Mouse (Mus musculus) ES-E14 (cell line): ENCODE results near the gene Tbc1d8. TPM values are rescaled to one million over a fixed set of nuclear protein-coding genes. Genes with fewer than 3 reads are reported as not detected.

Experiments
- DNase-seq: peaks from one replicate; pipeline ENCODE4 v3.0.0-alpha.2; 2013; ENCODE audit warnings: low read depth, low spot score
- H3K27ac ChIP-seq: 2 replicates; pipeline ENCODE4 v1.5.1; 2012; ENCODE audit warnings: low read depth, mild to moderate bottlenecking, low read length, moderate library complexity, mixed read lengths; ENCODE audit not compliant: poor library complexity, insufficient read depth, severe bottlenecking
- H3K36me3 ChIP-seq: 2 replicates; pipeline ENCODE4 v1.6.1; 2012; ENCODE audit warnings: mild to moderate bottlenecking, low read length, moderate library complexity, mixed read lengths; ENCODE audit not compliant: control insufficient read depth, poor library complexity, insufficient read depth, severe bottlenecking
- H3K4me1 ChIP-seq, 2 experiments: fragments of 150-350 bp in 1 of 2; sonication (generic) in 1 of 2; 2 replicates each; pipeline ENCODE4 v1.6.1; 2012; ENCODE audit warnings: low read length in 2 of 2, mild to moderate bottlenecking in 1 of 2, mixed read lengths in 1 of 2; ENCODE audit not compliant: control insufficient read depth in 2 of 2, insufficient read depth in 2 of 2, poor library complexity in 1 of 2
- H3K4me3 ChIP-seq, 2 experiments: fragments of 150-350 bp in 1 of 2; sonication (generic) in 1 of 2; 2 replicates each; pipeline ENCODE4 v1.5.1; 2012; ENCODE audit warnings: low read length in 2 of 2, low read depth in 1 of 2, mild to moderate bottlenecking in 1 of 2, mixed read lengths in 1 of 2; ENCODE audit not compliant: insufficient read depth in 1 of 2, poor library complexity in 1 of 2, severe bottlenecking in 1 of 2
- H3K9ac ChIP-seq: 2 replicates; pipeline ENCODE4 v1.6.1; 2012; ENCODE audit warnings: low read depth, mild to moderate bottlenecking, low read length, mixed read lengths; ENCODE audit not compliant: poor library complexity, insufficient read depth, severe bottlenecking
- H3K9me3 ChIP-seq: fragments of 150-350 bp; sonication (generic); 2 replicates; pipeline ENCODE4 v1.6.1; 2012; ENCODE audit warnings: low read depth, mild to moderate bottlenecking, low read length; ENCODE audit not compliant: control insufficient read depth, insufficient read depth
- CHD2 ChIP-seq: IDR thresholded peaks from 2 replicates; pipeline ENCODE4 v1.6.1; 2014; ENCODE audit warnings: mild to moderate bottlenecking, low read depth, low read length, inconsistent platforms
- HCFC1 ChIP-seq: IDR thresholded peaks from 2 replicates; pipeline ENCODE4 v1.6.1; 2012; ENCODE audit warnings: low read length, inconsistent platforms, borderline replicate concordance; ENCODE audit not compliant: insufficient read depth
- MAFK ChIP-seq: IDR thresholded peaks from 2 replicates; pipeline ENCODE4 v1.6.1; 2014; ENCODE audit warnings: mild to moderate bottlenecking, low read depth, low read length, inconsistent platforms; ENCODE audit not compliant: insufficient read depth
- ZC3H11A ChIP-seq: IDR thresholded peaks from 2 replicates; pipeline ENCODE4 v1.6.1; 2012; ENCODE audit warnings: low read depth, mild to moderate bottlenecking, inconsistent platforms, low read length, borderline replicate concordance
- ZNF384 ChIP-seq: IDR thresholded peaks from 2 replicates; pipeline ENCODE4 v1.6.1; 2012; ENCODE audit warnings: low read depth, low read length, inconsistent platforms
- in situ Hi-C, 2 experiments: fragments of 600-800 bp; cut with MboI; formaldehyde crosslinking; loops; one replicate each; pipeline ENCODE4 v1.15.1; 2025; ENCODE audit warnings: low sequenced_read_pairs in 2 of 2, inconsistent platforms in 1 of 2; ENCODE audit not compliant: unreplicated experiment in 2 of 2
- total RNA-seq: library from RNA; depleted of rRNA; stranded (reverse); fragments of 300-350 nt; gene quantifications from 2 replicates; pipeline ENCODE4 v1.2.3, GENCODE M21; 2012

Tbc1d8 gene
- total RNA-seq, 1 experiment: 6.1 TPM

DNA sequence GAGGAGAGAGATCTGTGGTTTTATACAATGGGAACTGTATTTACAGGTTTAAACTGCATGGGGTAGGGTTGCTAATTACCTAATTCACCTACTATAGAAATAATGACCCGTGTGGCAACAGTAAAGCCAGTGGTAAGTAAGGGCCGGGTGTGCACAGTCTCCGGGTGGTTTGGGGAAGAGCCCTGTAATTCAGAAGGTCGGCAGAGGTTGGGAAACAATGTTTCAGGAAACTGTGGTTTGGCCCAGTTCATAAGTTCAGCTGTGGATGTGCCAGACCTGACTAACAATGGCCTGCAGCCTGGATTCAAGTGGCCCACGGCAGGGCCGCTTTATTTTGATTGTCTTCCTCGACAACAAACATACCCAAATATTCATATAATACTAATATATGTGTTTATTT, 47.2 kb upstream of the Tbc1d8 start:
- in situ Hi-C loops: no loop called here
- Histone ChIP-seq H3K9me3 (no peaks in the 10 kb centered on the region), H3K4me1 (peaks cover 9 to 14% of the 10 kb centered on the region in 2 experiments; a peak in 3 of 4 replicates), H3K36me3 (no peaks in the 10 kb centered on the region), H3K4me3 (no peak overlapping the region), H3K27ac (no peak overlapping the region), H3K9ac (no peak overlapping the region)
- TF ChIP-seq HCFC1 (no peak), ZNF384 (no peak)
- no peak for DNase-seq

DNA sequence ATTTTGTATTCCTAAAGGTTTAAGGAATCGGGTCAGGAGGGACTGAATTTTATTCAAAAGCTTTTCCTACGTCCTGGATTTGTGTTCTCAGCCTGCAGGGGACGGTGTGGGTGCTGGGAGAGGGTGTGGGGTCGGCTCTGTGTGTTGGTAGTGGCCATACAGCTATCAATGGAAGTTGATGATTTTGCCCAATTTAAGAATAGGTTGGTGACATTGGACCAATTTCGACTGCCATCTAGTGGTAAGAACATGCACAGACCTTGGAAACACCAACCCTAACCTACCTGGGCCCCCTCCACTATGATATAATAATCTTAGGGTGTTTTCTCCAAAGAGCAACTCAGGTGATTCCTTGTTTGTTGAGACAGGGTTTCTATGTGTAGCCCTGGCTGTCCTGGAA, 44.0 kb upstream of the Tbc1d8 start:
- H3K36me3 ChIP-seq: no peaks in the 10 kb centered on the region
- H3K9me3 ChIP-seq: no peaks in the 10 kb centered on the region
- H3K4me1 ChIP-seq: peaks cover 8 to 13% of the 10 kb centered on the region in 2 experiments; a peak in 2 of 4 replicates
- DNase-seq: no peak
- H3K9ac ChIP-seq: no peak overlapping the region
- H3K4me3 ChIP-seq: no peak overlapping the region
- TF ChIP-seq ZC3H11A (no peak), MAFK (no peak), ZNF384 (no peak), CHD2 (no peak), HCFC1 (no peak)
- H3K27ac ChIP-seq: no peak overlapping the region
- in situ Hi-C loops: loop anchor here (25.0 kb wide), 2 partner anchors 135 to 510 kb away; no protein-coding TSS in a partner anchor

DNA sequence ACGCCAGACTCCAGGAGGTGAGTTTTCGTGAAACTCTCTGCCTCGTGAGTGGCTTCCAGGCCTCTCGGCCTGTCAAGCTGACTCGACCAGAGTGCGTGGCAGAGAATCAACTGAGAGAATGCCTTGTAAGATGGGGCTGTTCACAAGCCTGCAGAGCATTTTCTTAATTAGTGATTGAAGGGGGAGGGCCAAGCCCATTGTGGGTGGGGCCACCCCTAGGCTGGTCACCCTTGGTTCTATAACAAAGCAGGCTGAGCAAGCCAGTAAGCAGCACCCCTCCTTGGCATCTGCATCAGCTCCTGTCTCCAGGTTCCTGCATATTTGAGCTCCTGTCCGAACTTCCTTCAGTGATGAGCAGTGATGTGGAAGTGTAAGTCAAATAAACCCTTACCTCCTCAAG, 42.8 kb upstream of the Tbc1d8 start:
- no peak overlapping the region for H3K4me3 ChIP-seq
- no peak for DNase-seq
- H3K9ac ChIP-seq: no peak overlapping the region
- H3K27ac ChIP-seq: peak overlapping the region; percentile 66; the same call in 1 of the 2 replicates
- TF ChIP-seq HCFC1 (no peak), ZNF384 (no peak), ZC3H11A (no peak), CHD2 (no peak), MAFK (no peak)
- H3K36me3 ChIP-seq: no peaks in the 10 kb centered on the region
- peaks cover 5 to 8% of the 10 kb centered on the region in 2 experiments; a peak in 1 of 4 replicates for H3K4me1 ChIP-seq
- in situ Hi-C loops: loop anchor here (25.0 kb wide), 2 partner anchors 134 to 509 kb away; no protein-coding TSS in a partner anchor
- no peaks in the 10 kb centered on the region for H3K9me3 ChIP-seq

DNA sequence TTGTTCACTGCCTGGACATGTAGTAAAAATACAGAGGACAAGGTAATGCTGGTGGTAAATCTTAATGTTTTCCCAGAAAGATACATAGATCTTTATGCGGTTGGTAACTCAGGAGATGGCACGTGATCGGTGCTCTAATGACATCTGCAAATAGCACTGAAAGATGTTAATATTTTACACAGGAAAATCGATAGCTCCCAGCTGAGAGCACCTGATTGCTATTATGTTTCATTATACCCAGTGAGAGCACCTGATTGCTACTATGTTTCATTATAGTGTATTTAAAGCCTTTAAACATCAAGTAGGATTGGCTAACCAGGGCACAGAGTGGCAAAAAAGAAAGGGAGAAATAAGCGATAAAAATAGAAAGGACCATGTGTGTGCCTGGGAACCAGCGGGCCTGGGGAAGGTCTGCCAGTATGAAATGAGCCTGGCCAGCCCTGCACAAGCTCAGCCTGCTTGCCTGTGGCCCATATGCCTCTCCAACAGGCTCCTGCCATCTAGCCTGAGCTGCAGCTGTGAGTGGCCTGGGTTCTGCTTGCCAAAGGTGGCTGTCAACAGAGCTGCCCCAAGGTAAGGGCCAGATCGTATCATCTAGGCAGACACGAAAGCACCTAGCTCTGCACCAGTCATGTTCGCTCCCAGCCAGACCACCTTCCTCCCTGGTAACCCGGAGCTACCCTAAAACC, 36.9 kb upstream of the Tbc1d8 start:
- TF ChIP-seq HCFC1: no peak
- no peak for TF ChIP-seq ZC3H11A
- no peak for TF ChIP-seq ZNF384
- TF ChIP-seq MAFK: no peak
- Histone ChIP-seq H3K9ac (no peak overlapping the region; the same call in 1 of the 2 replicates), H3K36me3 (no peaks in the 10 kb centered on the region), H3K4me1 (0 out of 4 replicates have a peak, but pooled peaks cover 2 to 5% of the 10 kb centered on the region in 2 experiments), H3K9me3 (no peaks in the 10 kb centered on the region), H3K4me3 (no peak overlapping the region), H3K27ac (no peak overlapping the region)
- in situ Hi-C loops: loop anchor here (10.0 to 25.0 kb wide), 3 partner anchors 128 to 511 kb away; no protein-coding TSS in a partner anchor
- DNase-seq: no peak

DNA sequence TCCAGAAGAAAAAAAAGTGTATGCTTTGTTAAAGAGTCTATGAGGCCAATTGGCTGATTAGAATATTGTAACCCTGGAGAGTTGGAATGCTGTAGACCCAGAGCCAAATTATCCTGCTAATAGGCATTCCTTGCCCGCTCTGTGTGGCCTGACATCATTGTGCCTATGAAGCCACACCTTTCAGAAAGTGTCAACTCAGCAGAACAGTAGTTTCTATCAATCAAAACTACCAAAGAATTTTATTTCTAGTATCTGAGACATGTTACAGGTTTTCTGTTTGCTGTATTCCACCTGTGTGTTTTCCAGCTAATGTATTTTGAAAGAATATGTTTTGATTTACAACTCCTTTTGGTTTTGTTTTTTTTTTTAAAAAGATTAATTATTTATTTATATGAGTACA, 33.6 kb upstream of the Tbc1d8 start:
- Histone ChIP-seq H3K4me3 (no peak overlapping the region), H3K27ac (no peak overlapping the region), H3K9ac (no peak overlapping the region), H3K36me3 (no peaks in the 10 kb centered on the region), H3K9me3 (no peaks in the 10 kb centered on the region), H3K4me1 (peaks cover 0 to 5% of the 10 kb centered on the region in 2 experiments; a peak in 1 of 4 replicates)
- no peak for DNase-seq
- in situ Hi-C loops: loop anchor here (10.0 to 25.0 kb wide), 3 partner anchors 125 to 507 kb away; no protein-coding TSS in a partner anchor
- TF ChIP-seq CHD2 (no peak), MAFK (peak; percentile 95)
